ENCODE assay signal across 17 mouse cellular contexts in genomic region chr11:84365313-84365712, GRCm38 (mm10).
A peak's percentile ranks its signal among the peaks of the same experiment; 100 is the strongest.
DNase-seq lines count a peak whose midpoint lies in the region; ATAC-seq and TF ChIP-seq lines count a peak whose summit lies in the region.
"Had no signal": no experiment of that assay in that cellular context is flagged by ENCODE, and none has a peak within 500 bp of the region (broad histone marks: within the 10 kb centered on the region; RNA-seq: fewer than 3 reads in every experiment).

No protein-coding gene starts in this region.

- no peaks in the 10 kb centered on the region for H3K79me2 ChIP-seq in MEL (ENCODE audit: control insufficient read depth, insufficient read depth, low read length, poor library complexity)

- intact Hi-C loops in left cerebral cortex, adult 2 months (cut with DNase I) = no loop called here
- intact Hi-C loops in left cerebral cortex, postnatal 36 days (cut with DNase I) = no loop called here

- no peaks in the 10 kb centered on the region for H3K4me1 ChIP-seq in hindbrain, postnatal 0 days (ENCODE audit: insufficient read depth, low read length)
- peaks cover 5% of the 10 kb centered on the region for H3K4me1 ChIP-seq in hindbrain, embryonic 12.5 days
- H3K4me1 ChIP-seq in MEL (ENCODE audit: control insufficient read depth in 1 of 2, insufficient read depth in 2 of 2, low read length in 2 of 2) = peaks cover 0 to 2% of the 10 kb centered on the region in 2 experiments; a peak in 1 of 4 replicates
- H3K4me1 ChIP-seq in stomach, postnatal 0 days (replicated peaks; ENCODE audit: control insufficient read depth, insufficient read depth) = no peaks in the 10 kb centered on the region

- no peak overlapping the region for H3K27ac ChIP-seq in hindbrain, postnatal 0 days
- no peak overlapping the region for H3K27ac ChIP-seq in hindbrain, embryonic 12.5 days
- no peak overlapping the region for H3K27ac ChIP-seq in left cerebral cortex, adult 2 months
- no peak overlapping the region for H3K27ac ChIP-seq in MEL (ENCODE audit: control insufficient read depth, low read depth, low read length)
- H3K27ac ChIP-seq in stomach, postnatal 0 days (replicated peaks) = no peak overlapping the region
- H3K27ac ChIP-seq: forebrain, embryonic 12.5 days had no signal

- no peaks in the 10 kb centered on the region for H3K9me3 ChIP-seq in hindbrain, postnatal 0 days (ENCODE audit: low read length)
- H3K9me3 ChIP-seq in hindbrain, embryonic 12.5 days (replicated peaks) = no peaks in the 10 kb centered on the region
- H3K9me3 ChIP-seq in MEL (replicated peaks; ENCODE audit: insufficient read depth, low read length) = no peaks in the 10 kb centered on the region
- no peaks in the 10 kb centered on the region for H3K9me3 ChIP-seq in stomach, postnatal 0 days (ENCODE audit: control insufficient read depth, low read length)
- H3K9me3 ChIP-seq: forebrain, embryonic 12.5 days; heart, embryonic 12.5 days had no signal

- TF ChIP-seq POLR2A in MEL (IDR thresholded peaks at IDR 0.05; ENCODE audit: control insufficient read depth in 1 of 2, insufficient read depth in 1 of 2, low read depth in 1 of 2, low read length in 2 of 2, poor library complexity in 1 of 2) = no peak

- H3K9ac ChIP-seq in hindbrain, postnatal 0 days (replicated peaks; ENCODE audit: low read length) = no peak overlapping the region
- H3K9ac ChIP-seq in hindbrain, embryonic 12.5 days = no peak overlapping the region
- no peak overlapping the region for H3K9ac ChIP-seq in MEL (ENCODE audit: control insufficient read depth, low read depth, low read length, poor library complexity, severe bottlenecking)
- H3K9ac ChIP-seq in stomach, postnatal 0 days (ENCODE audit: low read length) = no peak overlapping the region
- H3K9ac ChIP-seq: forebrain, embryonic 12.5 days; heart, embryonic 12.5 days had no signal

- H3K27me3 ChIP-seq in hindbrain, postnatal 0 days (ENCODE audit: insufficient read depth, low read length) = no peaks in the 10 kb centered on the region
- H3K27me3 ChIP-seq in hindbrain, embryonic 12.5 days = no peaks in the 10 kb centered on the region
- H3K27me3 ChIP-seq in MEL (ENCODE audit: control insufficient read depth in 1 of 2, insufficient read depth in 2 of 2, low read length in 2 of 2) = no peaks in the 10 kb centered on the region
- no peaks in the 10 kb centered on the region for H3K27me3 ChIP-seq in stomach, postnatal 0 days (ENCODE audit: control insufficient read depth, insufficient read depth, low read length)
- H3K27me3 ChIP-seq: forebrain, embryonic 12.5 days; heart, embryonic 12.5 days had no signal

- no peak overlapping the region for H3K4me3 ChIP-seq in hindbrain, postnatal 0 days (ENCODE audit: low read length)
- no peak overlapping the region for H3K4me3 ChIP-seq in hindbrain, embryonic 12.5 days
- no peak overlapping the region for H3K4me3 ChIP-seq in left cerebral cortex, adult 2 months
- no peak overlapping the region for H3K4me3 ChIP-seq in MEL (ENCODE audit: control insufficient read depth in 1 of 2, insufficient read depth in 1 of 2, low read depth in 2 of 2, low read length in 2 of 2)
- no peak overlapping the region for H3K4me3 ChIP-seq in stomach, postnatal 0 days (ENCODE audit: low read depth, low read length)
- H3K4me3 ChIP-seq: forebrain, embryonic 12.5 days; heart, embryonic 12.5 days had no signal

- TF ChIP-seq RAD21 in MEL (IDR thresholded peaks at IDR 0.05; ENCODE audit: low read depth, low read length) = peak; percentile 9; the same call in 1 of the 2 replicates

- TF ChIP-seq CTCF in hindbrain, postnatal 0 days (IDR thresholded peaks at IDR 0.05; ENCODE audit: low read depth) = peak; percentile 24
- peak; percentile 13 for TF ChIP-seq CTCF in left cerebral cortex, adult 2 months (IDR thresholded peaks at IDR 0.05)
- TF ChIP-seq CTCF in MEL (IDR thresholded peaks at IDR 0.05 in 2 of 3, conservative IDR thresholded peaks at IDR 0.05 in 1 of 3; ENCODE audit: control insufficient read depth in 1 of 3, insufficient read depth in 1 of 3, low read depth in 2 of 3, low read length in 3 of 3, poor library complexity in 1 of 3, severe bottlenecking in 1 of 3) = peak; percentile 15 to 37 (median 35); a peak in 3 of 6 replicates
- TF ChIP-seq CTCF in stomach, postnatal 0 days (IDR thresholded peaks at IDR 0.05; ENCODE audit: low read depth) = 0 out of 2 replicates have a peak, but pooled peaks have one; percentile 19

- 85% methylated on average over 1 of the region's 1 CpGs for WGBS in hindbrain, postnatal 0 days
- WGBS in hindbrain, embryonic 12.5 days = 91% methylated on average over 1 of the region's 1 CpGs
- WGBS in stomach, postnatal 0 days = 70% methylated on average over 1 of the region's 1 CpGs

- no peak for TF ChIP-seq EP300 in MEL (IDR thresholded peaks at IDR 0.05; ENCODE audit: low read depth in 1 of 2, low read length in 2 of 2)
- TF ChIP-seq EP300 in stomach, postnatal 0 days (optimal IDR thresholded peaks at IDR 0.05) = no peak

- no peak for DNase-seq in hindbrain, postnatal 0 days (ENCODE audit: low spot score)
- no peak for DNase-seq in left cerebral cortex, adult 2 months (ENCODE audit: extremely low spot score in 1 of 2, low spot score in 2 of 2)
- no peak for DNase-seq in left cerebral cortex, postnatal 36 days (ENCODE audit: low spot score in 2 of 2)
- DNase-seq in MEL (ENCODE audit: low read depth, low spot score) (peak; percentile 26), MN1 (ENCODE audit: low spot score) (no peak)
- no peak for DNase-seq in stomach, postnatal 0 days (ENCODE audit: low spot score)
- DNase-seq: cerebellum, adult 9-10 months; gastrocnemius, postnatal 25 days; heart, postnatal 4 days; layer of hippocampus, postnatal 36 days; left cerebral cortex, postnatal 4 days; midbrain, embryonic 14.5 days; thymus, adult 18-20 months had no signal

- peaks cover 6% of the 10 kb centered on the region; the same call in 1 of the 2 replicates for H3K36me3 ChIP-seq in hindbrain, postnatal 0 days (ENCODE audit: insufficient read depth, low read length)
- peaks cover 11% of the 10 kb centered on the region; the same call in 1 of the 2 replicates for H3K36me3 ChIP-seq in hindbrain, embryonic 12.5 days
- H3K36me3 ChIP-seq in MEL (ENCODE audit: control insufficient read depth in 1 of 2, insufficient read depth in 2 of 2, low read length in 2 of 2) = peaks cover 2 to 6% of the 10 kb centered on the region in 2 experiments; a peak in 3 of 4 replicates
- H3K36me3 ChIP-seq in stomach, postnatal 0 days (ENCODE audit: control insufficient read depth, insufficient read depth, low read length) = no peaks in the 10 kb centered on the region

- no peak for ATAC-seq in hindbrain, postnatal 0 days
- ATAC-seq in hindbrain, embryonic 12.5 days (ENCODE audit: low FRiP score) = no peak
- no peak for ATAC-seq in stomach, postnatal 0 days (ENCODE audit: low FRiP score, low TSS enrichment)

- H3K4me2 ChIP-seq in hindbrain, postnatal 0 days (ENCODE audit: low read depth, low read length) = no peak overlapping the region
- no peak overlapping the region for H3K4me2 ChIP-seq in hindbrain, embryonic 12.5 days (replicated peaks)
- no peak overlapping the region for H3K4me2 ChIP-seq in stomach, postnatal 0 days (replicated peaks; ENCODE audit: low read depth)
- H3K4me2 ChIP-seq: forebrain, embryonic 12.5 days; heart, embryonic 12.5 days; liver, embryonic 11.5 days had no signal

TF ChIP-seq in MEL, 35 proteins besides CTCF, POLR2A, EP300 and RAD21:
- no peak for TF ChIP-seq KAT2A (conservative IDR thresholded peaks at IDR 0.05; ENCODE audit: low read depth, low read length)
- TF ChIP-seq MAX (IDR thresholded peaks at IDR 0.05; ENCODE audit: low read length) = no peak
- no peak for TF ChIP-seq UBTF (IDR thresholded peaks at IDR 0.05; ENCODE audit: borderline replicate concordance, insufficient read depth, low read depth, low read length)
- TF ChIP-seq GABPA (IDR thresholded peaks at IDR 0.05; ENCODE audit: low read depth, low read length) = no peak
- no peak for TF ChIP-seq BHLHE40 (IDR thresholded peaks at IDR 0.05; ENCODE audit: borderline replicate concordance, low read depth, low read length)
- peak; percentile 37 for TF ChIP-seq SMC3 (IDR thresholded peaks at IDR 0.05; ENCODE audit: low read depth, low read length)
